Mouse (Mus musculus) liver, adult (tissue): Measurements from ENCODE around the gene Maged2.

Experiments
- GATA4 ChIP-seq: IDR thresholded peaks from 2 replicates; pipeline ENCODE4 v1.6.1; 2014; ENCODE audit warnings: mild to moderate bottlenecking, low read length; ENCODE audit not compliant: insufficient replicate concordance

Gene Maged2

GRCm38 (mm10) chrX:150814139-150814469 lies at the start of gene Maged2:
Gene Maged2, minus strand, starts transcription at chrX:150814345.
- TF ChIP-seq GATA4: no peak

GRCm38 (mm10) chrX:150848230-150848629 lies 34.1 kb upstream of the Maged2 start:
- no peak for TF ChIP-seq GATA4

- TF ChIP-seq GATA4: no peak
Measured at GRCm38 (mm10) chrX:150830297-150830696, 16.2 kb upstream of the Maged2 start.

- TF ChIP-seq GATA4: no peak
Measured at GRCm38 (mm10) chrX:150817278-150817677, 3.1 kb upstream of the Maged2 start.

- no peak for TF ChIP-seq GATA4
Measured at GRCm38 (mm10) chrX:150815601-150816000, 1.5 kb upstream of the Maged2 start.

- no peak for TF ChIP-seq GATA4
Measured at GRCm38 (mm10) chrX:150813464-150814138, 544 bp downstream of the Maged2 start.

- TF ChIP-seq GATA4: no peak
Measured at GRCm38 (mm10) chrX:150812787-150813298, 1.3 kb downstream of the Maged2 start.
